Mouse (Mus musculus): ENCODE measurements around the gene Plekha7. TPM values are rescaled to one million over a fixed set of nuclear protein-coding genes. Genes with fewer than 3 reads are reported as not detected.

Gene Plekha7
- total RNA-seq, 1 experiment: 38.0 TPM

- peaks cover 5% of the 10 kb centered on the region; the same call in 1 of the 2 replicates for H3K36me3 ChIP-seq (ENCODE audit: control insufficient read depth, insufficient read depth, low read length, poor library complexity, severe bottlenecking)
- peaks cover 8 to 41% of the 10 kb centered on the region in 2 experiments; a peak in 3 of 4 replicates for H3K4me1 ChIP-seq (ENCODE audit: control insufficient read depth in 2 of 2, insufficient read depth in 2 of 2, low read length in 2 of 2, poor library complexity in 1 of 2)
- no peak overlapping the region for H3K27ac ChIP-seq (ENCODE audit: insufficient read depth, low read depth, low read length, poor library complexity, severe bottlenecking)
- H3K4me3 ChIP-seq (ENCODE audit: insufficient read depth in 1 of 2, low read depth in 1 of 2, low read length in 2 of 2, poor library complexity in 1 of 2, severe bottlenecking in 1 of 2): no peak overlapping the region
- in situ Hi-C loops (cut with MboI; ENCODE audit: low sequenced_read_pairs in 2 of 2, unreplicated experiment in 2 of 2): no loop called here
- no peak for DNase-seq (ENCODE audit: low read depth, low spot score)
- H3K9ac ChIP-seq (ENCODE audit: insufficient read depth, low read depth, low read length, poor library complexity, severe bottlenecking): no peak overlapping the region
- H3K9me3 ChIP-seq (ENCODE audit: control insufficient read depth, insufficient read depth, low read depth, low read length): no peaks in the 10 kb centered on the region
- TF ChIP-seq ZC3H11A (IDR thresholded peaks at IDR 0.05; ENCODE audit: borderline replicate concordance, low read depth, low read length) (no peak), MAFK (IDR thresholded peaks at IDR 0.05; ENCODE audit: insufficient read depth, low read depth, low read length) (no peak), ZNF384 (IDR thresholded peaks at IDR 0.05; ENCODE audit: low read depth, low read length) (no peak), CHD2 (IDR thresholded peaks at IDR 0.05; ENCODE audit: low read depth, low read length) (no peak), HCFC1 (IDR thresholded peaks at IDR 0.05; ENCODE audit: borderline replicate concordance, insufficient read depth, low read length) (no peak)
Measured at GRCm38 (mm10) chr7:116298851-116299250, 9.3 kb downstream of the Plekha7 start.

GRCm38 (mm10) chr7:116298389-116298788 is 9.8 kb downstream of the Plekha7 start:
- Histone ChIP-seq H3K4me1 (ENCODE audit: control insufficient read depth in 2 of 2, insufficient read depth in 2 of 2, low read length in 2 of 2, poor library complexity in 1 of 2) (peaks cover 8 to 38% of the 10 kb centered on the region in 2 experiments; a peak in 3 of 4 replicates), H3K9ac (ENCODE audit: insufficient read depth, low read depth, low read length, poor library complexity, severe bottlenecking) (peak overlapping the region; percentile 9; the same call in 1 of the 2 replicates), H3K27ac (ENCODE audit: insufficient read depth, low read depth, low read length, poor library complexity, severe bottlenecking) (no peak overlapping the region), H3K4me3 (ENCODE audit: insufficient read depth in 1 of 2, low read depth in 1 of 2, low read length in 2 of 2, poor library complexity in 1 of 2, severe bottlenecking in 1 of 2) (no peak overlapping the region), H3K36me3 (ENCODE audit: control insufficient read depth, insufficient read depth, low read length, poor library complexity, severe bottlenecking) (peaks cover 5% of the 10 kb centered on the region; the same call in 1 of the 2 replicates), H3K9me3 (ENCODE audit: control insufficient read depth, insufficient read depth, low read depth, low read length) (no peaks in the 10 kb centered on the region)
- in situ Hi-C loops (cut with MboI; ENCODE audit: low sequenced_read_pairs in 2 of 2, unreplicated experiment in 2 of 2): no loop called here
- no peak for TF ChIP-seq HCFC1 (IDR thresholded peaks at IDR 0.05; ENCODE audit: borderline replicate concordance, insufficient read depth, low read length)
- no peak for TF ChIP-seq ZNF384 (IDR thresholded peaks at IDR 0.05; ENCODE audit: low read depth, low read length)
- no peak for TF ChIP-seq MAFK (IDR thresholded peaks at IDR 0.05; ENCODE audit: insufficient read depth, low read depth, low read length)
- no peak for TF ChIP-seq ZC3H11A (IDR thresholded peaks at IDR 0.05; ENCODE audit: borderline replicate concordance, low read depth, low read length)
- TF ChIP-seq CHD2 (IDR thresholded peaks at IDR 0.05; ENCODE audit: low read depth, low read length): no peak
- DNase-seq (ENCODE audit: low read depth, low spot score): no peak

GRCm38 (mm10) chr7:116294961-116295360 is 13.2 kb downstream of the Plekha7 start:
- H3K4me3 ChIP-seq (ENCODE audit: insufficient read depth in 1 of 2, low read depth in 1 of 2, low read length in 2 of 2, poor library complexity in 1 of 2, severe bottlenecking in 1 of 2): no peak overlapping the region
- no peak overlapping the region for H3K9ac ChIP-seq (ENCODE audit: insufficient read depth, low read depth, low read length, poor library complexity, severe bottlenecking)
- in situ Hi-C loops (cut with MboI; ENCODE audit: low sequenced_read_pairs in 2 of 2, unreplicated experiment in 2 of 2): no loop called here
- peaks cover 5% of the 10 kb centered on the region; the same call in 1 of the 2 replicates for H3K36me3 ChIP-seq (ENCODE audit: control insufficient read depth, insufficient read depth, low read length, poor library complexity, severe bottlenecking)
- H3K4me1 ChIP-seq (ENCODE audit: control insufficient read depth in 2 of 2, insufficient read depth in 2 of 2, low read length in 2 of 2, poor library complexity in 1 of 2): peaks cover 6 to 42% of the 10 kb centered on the region in 2 experiments; a peak in 2 of 4 replicates
- H3K27ac ChIP-seq (ENCODE audit: insufficient read depth, low read depth, low read length, poor library complexity, severe bottlenecking): no peak overlapping the region
- TF ChIP-seq MAFK (IDR thresholded peaks at IDR 0.05; ENCODE audit: insufficient read depth, low read depth, low read length) (no peak), CHD2 (IDR thresholded peaks at IDR 0.05; ENCODE audit: low read depth, low read length) (no peak), ZNF384 (IDR thresholded peaks at IDR 0.05; ENCODE audit: low read depth, low read length) (no peak), ZC3H11A (IDR thresholded peaks at IDR 0.05; ENCODE audit: borderline replicate concordance, low read depth, low read length) (no peak), HCFC1 (IDR thresholded peaks at IDR 0.05; ENCODE audit: borderline replicate concordance, insufficient read depth, low read length) (no peak)
- no peak for DNase-seq (ENCODE audit: low read depth, low spot score)
- no peaks in the 10 kb centered on the region for H3K9me3 ChIP-seq (ENCODE audit: control insufficient read depth, insufficient read depth, low read depth, low read length)

- H3K4me1 ChIP-seq (ENCODE audit: control insufficient read depth in 2 of 2, insufficient read depth in 2 of 2, low read length in 2 of 2, poor library complexity in 1 of 2): peaks cover 2 to 47% of the 10 kb centered on the region in 2 experiments; a peak in 3 of 4 replicates
- peaks cover 5% of the 10 kb centered on the region; the same call in 1 of the 2 replicates for H3K36me3 ChIP-seq (ENCODE audit: control insufficient read depth, insufficient read depth, low read length, poor library complexity, severe bottlenecking)
- no peak for DNase-seq (ENCODE audit: low read depth, low spot score)
- no peak overlapping the region for H3K9ac ChIP-seq (ENCODE audit: insufficient read depth, low read depth, low read length, poor library complexity, severe bottlenecking)
- in situ Hi-C loops (cut with MboI; ENCODE audit: low sequenced_read_pairs in 2 of 2, unreplicated experiment in 2 of 2): no loop called here
- TF ChIP-seq MAFK (IDR thresholded peaks at IDR 0.05; ENCODE audit: insufficient read depth, low read depth, low read length): no peak
- TF ChIP-seq CHD2 (IDR thresholded peaks at IDR 0.05; ENCODE audit: low read depth, low read length): no peak
- no peak for TF ChIP-seq ZNF384 (IDR thresholded peaks at IDR 0.05; ENCODE audit: low read depth, low read length)
- no peak for TF ChIP-seq ZC3H11A (IDR thresholded peaks at IDR 0.05; ENCODE audit: borderline replicate concordance, low read depth, low read length)
- no peak for TF ChIP-seq HCFC1 (IDR thresholded peaks at IDR 0.05; ENCODE audit: borderline replicate concordance, insufficient read depth, low read length)
- no peaks in the 10 kb centered on the region for H3K9me3 ChIP-seq (ENCODE audit: control insufficient read depth, insufficient read depth, low read depth, low read length)
- H3K27ac ChIP-seq (ENCODE audit: insufficient read depth, low read depth, low read length, poor library complexity, severe bottlenecking): no peak overlapping the region
- no peak overlapping the region for H3K4me3 ChIP-seq (ENCODE audit: insufficient read depth in 1 of 2, low read depth in 1 of 2, low read length in 2 of 2, poor library complexity in 1 of 2, severe bottlenecking in 1 of 2)
Measured at GRCm38 (mm10) chr7:116292377-116292776, 15.8 kb downstream of the Plekha7 start.

All from ES-E14 (cell line).